Mouse (Mus musculus): ENCODE data around the gene Cic. TPM values are rescaled to one million over a fixed set of nuclear protein-coding genes. Genes with fewer than 3 reads are reported as not detected.

Gene Cic
- polyA plus RNA-seq (2012; ENCODE audit: low replicate concordance) = 511 and 760 TPM in 2 replicates

DNA sequence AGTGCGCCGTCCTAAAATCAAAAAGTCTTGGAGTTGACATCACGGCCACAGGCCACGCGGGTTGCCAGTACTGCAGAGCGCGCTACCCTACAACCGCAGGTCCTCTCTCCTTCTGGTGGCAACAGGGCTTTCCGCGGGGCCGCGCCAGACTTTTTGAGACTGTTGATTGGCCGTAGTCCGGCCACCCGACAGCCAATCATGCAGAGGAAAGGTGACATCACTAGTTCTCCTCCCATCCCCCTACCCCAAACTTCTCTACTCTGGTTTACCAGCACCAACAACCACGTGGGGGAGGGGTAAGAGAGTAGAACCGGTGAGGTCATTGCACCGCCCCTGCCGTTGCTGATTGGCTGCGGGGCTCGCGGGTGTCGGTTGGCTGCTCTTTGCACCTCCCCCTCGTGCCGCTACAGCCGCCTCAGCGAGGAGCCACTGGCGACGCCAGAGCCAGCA, at the start of gene Cic:
Gene Cic (plus strand): TSS at position 404 of the 450 bp plus-strand sequence.

DNA sequence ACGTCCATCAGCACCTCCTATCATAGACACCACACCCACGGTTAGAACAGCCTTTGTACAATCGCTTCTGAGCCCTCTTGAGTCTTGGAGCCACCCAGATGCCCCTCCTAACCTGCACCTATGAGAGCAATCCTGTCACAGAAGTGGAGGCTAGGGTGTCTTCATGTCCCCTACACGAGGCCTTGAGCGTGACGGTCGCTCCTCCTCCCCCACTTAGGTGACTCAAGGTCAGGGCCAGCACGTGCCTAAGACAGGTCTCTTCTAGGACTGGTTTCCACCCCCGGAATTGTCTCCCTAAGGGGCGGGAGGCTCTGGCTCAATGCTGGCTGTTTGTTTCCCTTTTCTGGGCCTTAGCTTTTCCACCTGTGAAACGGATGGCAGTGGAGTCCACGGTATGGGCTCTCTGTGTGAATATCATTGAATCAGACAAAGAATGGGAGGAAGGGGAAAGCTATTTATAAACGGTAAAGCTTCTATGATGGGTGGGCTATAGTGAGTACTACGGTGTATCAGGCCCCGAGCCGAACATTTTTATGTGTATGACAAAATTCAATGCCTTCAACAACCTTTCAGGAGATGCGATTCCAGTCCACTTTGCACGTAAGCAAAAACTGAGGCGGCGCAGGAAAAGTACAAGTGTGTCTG, 46.9 kb upstream of the Cic start, which contains the start of gene Dedd2:
Gene Dedd2 (minus strand): TSS at position 159 of the 645 bp plus-strand sequence.

DNA sequence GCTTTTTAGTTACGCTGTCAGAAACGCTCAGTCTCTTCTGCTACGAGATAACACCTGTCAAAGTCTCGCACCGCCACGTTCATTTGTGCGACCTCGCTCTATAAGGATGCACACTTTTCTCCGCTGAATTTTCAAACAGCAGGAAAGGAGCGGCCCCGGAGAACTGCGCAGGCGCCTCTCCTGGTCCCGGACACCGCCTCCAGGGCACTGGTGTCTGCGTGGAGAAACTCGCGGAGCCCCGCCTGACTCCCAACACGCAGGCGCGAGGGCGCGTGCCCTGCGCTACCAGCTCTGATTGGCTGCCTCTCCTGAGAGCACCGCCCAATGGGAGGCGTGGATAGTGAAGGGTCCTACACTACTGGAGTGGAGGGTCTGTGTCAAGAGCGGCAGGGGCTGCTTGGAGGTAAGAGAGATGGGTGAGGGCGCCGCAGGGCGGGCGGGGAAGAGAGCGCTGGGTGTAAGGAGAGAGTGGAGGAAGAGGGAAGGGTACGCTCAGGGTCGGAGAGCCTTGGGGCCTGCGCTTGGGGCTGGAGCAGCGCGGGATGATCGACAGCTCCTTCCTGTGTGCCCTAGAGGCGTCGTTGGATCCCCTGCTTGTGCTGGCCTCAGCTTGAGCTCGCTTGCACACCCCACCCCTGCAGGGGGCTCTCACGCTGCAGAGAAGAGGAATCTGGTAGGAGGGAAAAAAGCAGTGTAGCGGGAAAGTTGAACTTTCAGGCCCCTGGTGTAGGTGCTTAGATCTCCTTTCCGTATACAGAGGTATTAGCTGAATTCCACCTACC, 46.2 kb upstream of the Cic start, which contains the start of gene Zfp526:
Gene Zfp526 (plus strand): TSS at position 324 of the 782 bp plus-strand sequence.

DNA sequence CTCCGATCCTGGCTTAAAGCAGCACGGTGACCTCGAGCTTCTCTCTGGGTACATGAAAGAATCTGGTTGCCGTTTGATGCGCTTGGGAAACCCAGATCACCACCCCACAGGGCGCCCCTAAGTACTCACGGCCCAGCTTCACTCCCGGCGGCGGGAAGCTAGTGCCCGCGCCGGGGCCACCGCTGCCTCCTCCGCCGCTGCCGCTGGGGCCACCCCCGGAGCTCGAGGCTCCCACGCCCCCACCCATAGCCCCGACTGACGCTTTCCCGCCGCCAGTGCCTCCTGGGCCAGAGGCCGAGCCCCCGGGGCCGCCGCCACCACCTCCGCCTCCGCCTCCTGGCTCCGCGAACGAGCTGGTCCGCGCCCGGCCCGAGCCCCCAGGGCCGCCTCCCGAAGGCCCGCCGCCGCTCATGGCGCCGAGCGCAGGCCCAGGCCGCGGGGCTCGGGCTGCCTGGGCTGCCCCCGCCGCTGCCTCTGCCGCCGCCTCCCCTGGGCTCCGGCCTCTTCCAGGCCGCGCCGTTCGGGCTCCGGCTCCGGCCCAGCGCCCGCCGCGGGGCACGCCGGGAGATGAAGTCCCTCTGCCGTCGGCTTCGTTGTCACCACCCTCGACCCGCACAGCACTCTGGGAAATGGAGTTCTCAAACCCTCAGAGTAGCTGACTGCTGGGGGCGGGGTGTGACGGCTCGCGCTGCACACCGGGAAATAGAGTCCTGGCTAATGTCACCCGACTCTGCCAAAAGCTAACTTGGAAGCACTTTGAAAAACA, 30.1 kb upstream of the Cic start, which contains the start of gene Gsk3a:
Gene Gsk3a (minus strand): TSS at position 603 of the 766 bp plus-strand sequence.

DNA sequence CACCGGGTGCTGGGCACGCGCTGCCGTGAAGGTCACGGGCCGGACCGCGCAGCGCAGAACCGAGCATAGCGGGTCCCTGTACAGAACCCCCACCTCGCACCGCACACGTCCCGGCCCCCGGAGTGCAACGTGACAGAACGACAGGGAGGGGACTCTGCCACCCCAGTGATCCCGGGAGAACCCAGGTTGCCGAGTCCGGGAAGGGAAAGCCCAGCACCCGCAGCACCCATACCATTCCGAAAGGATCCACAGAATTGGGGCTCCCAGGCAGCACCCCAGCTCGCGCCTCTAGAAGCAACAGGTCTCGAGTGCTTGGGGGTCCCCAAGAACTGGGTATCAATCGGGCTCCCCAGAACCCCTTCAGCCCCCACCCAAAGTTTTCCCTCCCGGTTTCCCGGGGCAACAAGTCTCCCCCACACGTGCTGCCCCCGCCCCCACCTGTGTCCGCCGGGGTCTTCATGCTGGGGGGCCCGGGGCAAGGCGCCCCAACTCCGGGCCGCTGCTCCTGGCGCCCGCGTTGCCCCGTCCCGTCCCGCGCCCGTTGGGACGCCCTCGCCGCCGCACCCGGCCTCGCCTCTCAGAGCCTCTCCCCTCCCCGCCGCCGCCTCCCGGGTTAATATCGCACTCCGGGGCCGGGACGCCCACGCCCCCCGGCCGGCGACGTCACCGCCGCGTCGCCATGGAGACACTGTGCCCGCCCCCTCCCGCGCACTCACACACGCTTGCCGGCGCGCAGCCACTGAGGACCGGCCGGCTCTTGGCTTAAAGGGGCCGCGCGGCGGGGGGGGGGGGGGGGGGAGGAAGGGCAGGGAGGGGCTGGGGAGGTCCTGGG, 17.1 kb upstream of the Cic start, which contains the start of gene Erf:
Gene Erf (minus strand): TSS at position 621 of the 832 bp plus-strand sequence.

DNA sequence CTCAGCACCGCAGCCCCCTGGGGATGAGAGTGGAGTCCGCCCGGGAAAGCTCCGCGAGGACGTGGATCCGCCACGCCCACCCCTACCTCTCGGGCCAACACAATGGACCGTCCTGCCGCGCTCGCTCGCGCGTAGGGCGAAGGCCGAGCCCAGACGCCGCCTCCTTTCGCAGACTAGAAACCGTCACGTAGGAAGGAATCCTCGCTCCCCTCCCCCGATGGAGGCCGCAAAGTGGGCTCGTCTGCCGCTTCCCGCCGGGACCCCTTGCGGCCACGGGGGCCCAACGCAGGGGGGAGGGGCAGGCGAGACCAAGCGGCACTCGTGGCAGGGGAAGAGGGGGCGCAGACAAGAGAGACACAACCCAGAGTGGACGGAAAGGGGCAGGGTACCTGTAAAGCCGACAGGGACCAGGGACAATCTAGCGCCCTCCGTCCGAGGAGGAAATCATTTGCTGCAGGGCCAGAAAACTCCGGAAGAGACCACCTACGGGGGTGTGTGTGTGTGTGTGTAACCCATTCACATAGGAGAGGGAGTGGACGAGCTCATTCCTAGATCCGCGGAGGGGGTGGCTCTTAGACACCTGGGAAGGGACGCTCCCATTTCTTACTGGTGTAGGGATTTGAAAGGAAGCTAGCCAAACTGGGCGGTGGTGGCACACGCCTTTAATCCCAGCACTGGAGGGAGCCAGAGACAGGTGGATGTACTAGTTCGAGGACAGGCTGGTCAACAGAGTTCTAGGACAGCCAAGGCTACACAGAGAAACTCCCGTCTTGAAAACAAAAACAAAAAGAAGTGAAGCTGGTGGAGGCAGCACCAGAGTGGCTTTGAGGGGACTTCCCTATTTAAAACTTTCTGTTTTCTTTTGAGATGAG, 30.2 kb downstream of the Cic start, which contains the start of gene Pafah1b3:
Gene Pafah1b3 (minus strand): TSS at position 533 of the 872 bp plus-strand sequence.

DNA sequence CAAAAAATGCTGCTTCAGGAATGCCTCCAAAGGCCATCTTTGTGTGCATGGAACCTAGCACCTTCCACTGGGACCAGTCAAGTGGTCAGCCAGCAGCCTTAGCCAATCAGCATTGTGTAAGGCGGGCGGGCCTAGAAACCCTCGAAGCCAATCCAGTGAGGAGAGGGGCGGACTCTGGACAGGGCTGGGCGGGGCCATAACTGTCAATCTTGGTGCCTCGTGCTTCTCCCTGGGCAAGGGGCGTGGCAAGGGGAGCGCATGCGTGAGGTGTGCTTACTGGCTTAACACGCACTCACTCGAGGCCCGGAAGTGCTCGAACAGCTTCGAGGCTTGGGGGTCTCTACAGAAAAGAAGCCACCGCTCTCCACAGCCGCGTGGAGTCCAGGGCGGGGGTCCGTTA, 33.6 kb downstream of the Cic start, which contains the start of gene Prr19:
Gene Prr19 (plus strand): TSS at position 349 of the 400 bp plus-strand sequence.

DNA sequence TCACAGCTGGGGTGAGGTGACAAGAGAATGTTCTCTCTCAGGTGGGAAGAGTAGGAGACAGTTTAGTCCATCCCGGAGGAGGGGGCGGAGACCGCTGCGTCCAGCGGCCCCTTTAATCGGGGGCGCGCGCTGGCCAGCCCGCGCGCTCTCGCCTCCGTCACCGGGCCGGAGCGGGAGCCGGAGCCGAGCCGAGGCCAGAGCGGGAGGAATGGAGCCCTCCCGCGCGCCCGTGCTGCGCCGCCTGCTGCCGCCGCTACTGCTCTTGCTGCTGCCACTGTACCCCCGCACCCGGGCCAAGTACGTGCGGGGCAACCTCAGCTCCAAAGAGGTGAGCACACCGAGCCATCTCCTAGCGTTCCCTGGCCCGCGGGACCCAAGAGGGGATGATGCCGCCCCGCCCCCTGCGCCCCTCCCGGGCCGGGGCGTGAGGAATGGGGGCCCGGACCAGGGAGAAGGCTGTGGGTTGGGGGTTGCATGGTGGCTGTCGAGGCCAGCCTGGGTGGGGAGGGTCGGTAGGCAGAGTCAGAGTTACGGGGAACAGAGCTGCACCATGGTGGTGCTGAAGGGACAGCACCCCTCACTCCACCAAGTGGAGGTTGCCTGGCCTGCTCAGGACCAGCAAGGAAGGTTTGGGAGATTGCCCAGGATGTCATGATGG, 38.6 kb downstream of the Cic start, which contains the start of gene Tmem145:
Gene Tmem145 (plus strand): TSS at position 151 of the 658 bp plus-strand sequence.

DNA sequence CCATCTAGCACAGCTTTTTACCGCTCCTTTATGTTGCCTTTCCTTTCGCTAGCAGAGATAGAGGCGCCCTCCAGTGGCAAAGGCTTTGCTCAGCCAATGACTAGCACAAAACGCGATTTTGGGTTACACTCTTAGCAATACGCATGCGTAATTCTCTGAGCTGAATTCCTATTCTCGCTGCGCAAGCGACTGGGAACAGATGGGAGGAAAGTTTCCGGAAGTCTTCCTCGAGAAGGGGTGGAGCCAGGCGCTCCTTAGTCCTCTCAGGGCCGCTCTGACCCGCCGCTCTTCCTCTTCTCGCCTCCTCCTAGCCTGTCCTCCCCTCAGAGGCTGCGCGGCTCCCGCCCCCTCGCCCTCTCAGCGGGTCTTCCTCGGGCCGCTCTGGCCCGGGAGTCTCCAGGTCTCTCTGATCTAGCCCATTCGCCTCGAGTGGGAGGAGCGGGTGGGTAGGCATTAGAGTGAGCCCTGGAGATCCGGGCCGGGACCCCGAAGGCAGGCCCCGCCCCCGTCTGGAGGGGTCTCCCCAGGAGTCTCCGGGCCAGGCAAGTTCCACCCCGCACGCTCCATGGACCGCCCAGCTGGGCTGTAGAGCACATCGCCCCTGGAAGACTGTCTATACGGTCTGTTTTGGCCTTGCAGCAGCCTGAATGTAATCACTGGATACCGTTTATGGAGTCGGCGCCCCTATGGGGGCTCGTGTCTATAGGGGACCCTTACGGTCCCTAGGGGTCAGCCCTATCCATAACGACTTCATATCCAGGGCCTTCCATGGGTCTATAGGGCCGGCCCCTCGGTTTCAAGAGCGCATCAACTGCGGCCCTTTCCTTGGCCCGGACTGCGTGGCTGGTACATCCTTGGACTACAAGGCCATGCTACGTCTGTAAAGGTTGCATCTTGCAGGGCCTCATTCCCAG, 49.3 kb downstream of the Cic start, which contains the start of gene Megf8:
Gene Megf8 (plus strand): TSS at position 633 of the 914 bp plus-strand sequence.

Other genes with a start within 250 kb of the Cic start
- gene Grik5, start 195.4 kb upstream of the Cic start, polyA plus RNA-seq (2012; ENCODE audit: low replicate concordance) = 4.1 and 7.6 TPM in 2 replicates
- 49.9 and 50.4 TPM in 2 replicates for gene Zfp574, start 195.1 kb upstream of the Cic start, polyA plus RNA-seq (2012; ENCODE audit: low replicate concordance)
- 96.6 and 111 TPM in 2 replicates for gene Pou2f2, start 88.0 kb upstream of the Cic start, polyA plus RNA-seq (2012; ENCODE audit: low replicate concordance)
- 73.5 and 107 TPM in 2 replicates for gene Dedd2, start 47.1 kb upstream of the Cic start, polyA plus RNA-seq (2012; ENCODE audit: low replicate concordance)
- gene Zfp526, start 46.3 kb upstream of the Cic start, polyA plus RNA-seq (2012; ENCODE audit: low replicate concordance) = 36.8 and 39.8 TPM in 2 replicates
- 229 and 252 TPM in 2 replicates for gene Gsk3a, start 29.9 kb upstream of the Cic start, polyA plus RNA-seq (2012; ENCODE audit: low replicate concordance)
- gene Erf, start 16.9 kb upstream of the Cic start, polyA plus RNA-seq (2012; ENCODE audit: low replicate concordance) = 146 and 147 TPM in 2 replicates
- 4.1 and 11.0 TPM in 2 replicates for gene Pafah1b3, start 30.3 kb downstream of the Cic start, polyA plus RNA-seq (2012; ENCODE audit: low replicate concordance)
- not detected in 2 replicates for gene Prr19, start 33.7 kb downstream of the Cic start, polyA plus RNA-seq (2012; ENCODE audit: low replicate concordance)
- gene Tmem145, start 38.4 kb downstream of the Cic start, polyA plus RNA-seq (2012; ENCODE audit: low replicate concordance) = not detected in 2 replicates
- 3.5 and 4.5 TPM in 2 replicates for gene Megf8, start 49.5 kb downstream of the Cic start, polyA plus RNA-seq (2012; ENCODE audit: low replicate concordance)
- not detected in 2 replicates for gene Cnfn, start 102.0 kb downstream of the Cic start, polyA plus RNA-seq (2012; ENCODE audit: low replicate concordance)
- gene Lipe, start 131.0 kb downstream of the Cic start, polyA plus RNA-seq (2012; ENCODE audit: low replicate concordance) = 11.9 and 18.0 TPM in 2 replicates
- gene Cxcl17, start 145.2 kb downstream of the Cic start, polyA plus RNA-seq (2012; ENCODE audit: low replicate concordance) = not detected in 2 replicates
- 1.1 TPM in 2 replicates for gene Ceacam1, start 209.9 kb downstream of the Cic start, polyA plus RNA-seq (2012; ENCODE audit: low replicate concordance)

Measured in leukemia stem cell, adult 10-12 weeks (primary cell).